Mouse (Mus musculus) small intestine, adult 2 months (tissue): ENCODE results near the gene Rnf123. TPM values are rescaled to one million over a fixed set of nuclear protein-coding genes. Genes with fewer than 3 reads are reported as not detected.
A peak's percentile ranks its signal among the peaks of the same experiment; 100 is the strongest.

ENCODE experiments used
- H3K27ac ChIP-seq: fragments of 200-500 bp; 2 replicates; pipeline ENCODE4 v1.5.1; 2012; ENCODE audit warnings: low read depth, low read length, control low read depth, inconsistent platforms; ENCODE audit not compliant: insufficient read depth
- H3K27me3 ChIP-seq: fragments of 200-500 bp; 2 replicates; pipeline ENCODE4 v1.6.1; 2012; ENCODE audit warnings: mild to moderate bottlenecking, moderate library complexity, low read length, inconsistent platforms; ENCODE audit not compliant: control insufficient read depth, insufficient read depth
- H3K36me3 ChIP-seq: fragments of 200-500 bp; 2 replicates; pipeline ENCODE4 v1.6.1; 2012; ENCODE audit warnings: mild to moderate bottlenecking, low read length, control low read depth, inconsistent platforms; ENCODE audit not compliant: control insufficient read depth, insufficient read depth
- H3K4me1 ChIP-seq: fragments of 200-500 bp; 2 replicates; pipeline ENCODE4 v1.6.1; 2012; ENCODE audit warnings: low read length, inconsistent platforms, mixed read lengths; ENCODE audit not compliant: control insufficient read depth, insufficient read depth, insufficient read length
- H3K4me3 ChIP-seq: fragments of 200-500 bp; 2 replicates; pipeline ENCODE4 v1.5.1; 2012; ENCODE audit warnings: low read depth, mild to moderate bottlenecking, control low read depth, inconsistent platforms, low read length, moderate library complexity
- CTCF ChIP-seq: fragments of 200-500 bp; IDR thresholded peaks from 2 replicates; pipeline ENCODE4 v1.5.1; 2012; ENCODE audit warnings: low read depth, mild to moderate bottlenecking, control low read depth, inconsistent platforms, low read length, moderate library complexity, mixed read lengths; ENCODE audit not compliant: insufficient replicate concordance, insufficient read length; ENCODE audit errors: extremely low read depth
- POLR2A ChIP-seq: fragments of 200-500 bp; IDR thresholded peaks from 2 replicates; pipeline ENCODE4 v1.6.1; 2012; ENCODE audit warnings: low read depth, mild to moderate bottlenecking, control low read depth, inconsistent platforms, low read length, moderate library complexity
- WGBS: fragments of 180-500 bp; shearing (Covaris S2); methylation state at CpG from one replicate; pipeline ENCODE4 v1.1.7; 2018; 5-methylcytosine and 5-hydroxymethylcytosine counted together
- polyA plus RNA-seq: library from polyadenylated mRNA; depleted of rRNA; stranded (reverse); fragments of >200 nt; gene quantifications from 2 replicates; pipeline ENCODE4 v1.2.3, GENCODE M21; 2012

Rnf123 gene
- polyA plus RNA-seq, 1 experiment: 86.7 TPM

DNA sequence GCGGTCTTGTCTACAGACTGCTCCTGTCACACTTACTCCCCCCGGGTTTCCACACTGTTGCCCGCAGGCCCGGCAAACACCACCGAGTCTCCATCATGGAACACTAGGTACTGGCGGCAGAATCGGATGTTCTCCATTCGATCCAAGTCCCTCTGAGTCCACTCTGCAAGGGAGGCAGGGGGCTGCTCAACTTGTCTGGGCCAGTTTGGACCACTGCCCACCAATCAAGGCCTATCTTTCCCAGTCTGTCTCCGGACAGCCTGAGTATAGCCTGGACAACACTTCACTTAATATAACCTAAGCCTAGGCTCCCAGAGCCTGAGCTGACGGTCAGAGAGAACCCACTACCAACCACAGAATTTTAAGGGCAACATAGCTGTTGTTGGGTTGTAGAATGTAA, 10.4 kb upstream of the Rnf123 start:
- Histone ChIP-seq H3K4me3 (peak overlapping the region; percentile 94), H3K4me1 (peaks cover 5% of the 10 kb centered on the region), H3K27ac (no peak overlapping the region), H3K27me3 (no peaks in the 10 kb centered on the region), H3K36me3 (peaks cover 43% of the 10 kb centered on the region)
- WGBS: 57% methylated on average over 10 of the region's 10 CpGs
- TF ChIP-seq CTCF (no peak), POLR2A (no peak)

DNA sequence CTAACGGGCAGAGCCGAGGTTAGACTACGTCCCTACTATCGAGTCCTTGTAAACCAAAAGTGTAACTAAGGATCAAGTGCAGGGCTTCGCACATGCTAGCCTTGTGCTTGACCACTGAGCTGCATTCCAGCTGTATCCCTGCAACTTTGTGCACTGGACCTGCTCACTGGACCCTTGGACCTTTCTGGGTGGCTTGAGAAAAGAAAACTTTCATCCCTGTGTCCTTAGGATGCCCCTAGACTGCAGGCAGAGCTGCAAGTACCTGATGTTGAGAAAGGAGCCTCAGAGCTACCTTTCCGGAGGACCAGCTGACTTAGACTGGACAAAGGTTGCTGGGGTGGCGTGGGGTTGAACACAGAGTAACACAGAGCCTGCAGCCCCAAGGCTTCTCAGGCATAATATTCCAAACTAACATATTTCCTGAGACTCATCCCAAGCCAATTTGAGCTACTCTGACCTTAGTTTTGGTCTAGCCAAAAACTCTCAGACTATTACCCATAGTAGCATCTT, 7.5 kb upstream of the Rnf123 start:
- 96% methylated on average over 7 of the region's 7 CpGs for WGBS
- Histone ChIP-seq H3K36me3 (peaks cover 69% of the 10 kb centered on the region), H3K4me3 (no peak overlapping the region), H3K27me3 (no peaks in the 10 kb centered on the region), H3K27ac (no peak overlapping the region), H3K4me1 (peaks cover 5% of the 10 kb centered on the region)
- no peak for TF ChIP-seq POLR2A
- no peak for TF ChIP-seq CTCF

DNA sequence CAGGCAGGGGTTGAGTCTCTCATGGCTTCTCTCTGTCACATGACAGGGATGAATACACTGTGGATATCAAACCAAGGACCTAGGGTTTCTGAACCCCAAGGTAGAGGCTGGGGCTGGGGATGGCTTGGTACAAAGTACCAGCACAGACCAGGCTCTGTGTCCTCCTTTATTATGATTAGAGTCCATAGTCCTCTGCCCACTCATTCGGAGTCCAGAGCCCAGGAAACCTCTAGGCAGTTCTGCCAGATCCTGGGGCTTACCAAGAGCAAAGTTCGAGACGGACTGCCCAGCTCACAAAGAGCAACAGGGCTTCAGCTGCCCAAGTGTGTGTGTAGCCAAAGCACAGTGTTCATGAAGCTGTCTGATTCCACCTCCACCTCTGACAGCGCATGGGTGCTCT, 2.1 kb upstream of the Rnf123 start:
- Histone ChIP-seq H3K36me3 (peaks cover 58% of the 10 kb centered on the region), H3K27ac (peak overlapping the region; percentile 81), H3K4me3 (no peak overlapping the region), H3K27me3 (no peaks in the 10 kb centered on the region), H3K4me1 (peaks cover 25% of the 10 kb centered on the region)
- TF ChIP-seq POLR2A: no peak
- TF ChIP-seq CTCF: no peak
- whole genome bisulfite sequencing: 73% methylated on average over 4 of the region's 4 CpGs

DNA sequence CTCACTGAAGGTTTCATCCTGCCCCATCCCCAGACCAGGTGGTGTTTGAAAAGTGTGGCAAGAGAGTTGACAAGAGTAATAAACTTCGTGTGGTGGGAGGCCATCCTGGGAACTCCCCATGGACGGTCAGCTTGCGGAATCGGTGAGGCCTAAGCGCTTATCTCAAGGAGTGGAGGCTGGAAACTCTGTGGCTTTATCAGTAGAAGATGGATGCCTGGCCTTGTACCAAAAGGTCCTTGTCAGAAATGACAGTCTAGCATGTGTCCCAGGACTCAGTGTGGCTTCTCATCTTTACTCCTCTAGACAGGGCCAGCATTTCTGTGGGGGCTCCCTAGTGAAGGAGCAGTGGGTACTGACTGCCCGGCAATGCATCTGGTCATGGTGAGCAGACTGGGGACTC, 415 bp upstream of the Rnf123 start:
- Histone ChIP-seq H3K36me3 (peaks cover 42% of the 10 kb centered on the region), H3K27me3 (no peaks in the 10 kb centered on the region), H3K4me1 (peaks cover 29% of the 10 kb centered on the region), H3K27ac (no peak overlapping the region), H3K4me3 (no peak overlapping the region)
- WGBS: 61% methylated on average over 6 of the region's 6 CpGs
- TF ChIP-seq POLR2A: no peak
- TF ChIP-seq CTCF: no peak

DNA sequence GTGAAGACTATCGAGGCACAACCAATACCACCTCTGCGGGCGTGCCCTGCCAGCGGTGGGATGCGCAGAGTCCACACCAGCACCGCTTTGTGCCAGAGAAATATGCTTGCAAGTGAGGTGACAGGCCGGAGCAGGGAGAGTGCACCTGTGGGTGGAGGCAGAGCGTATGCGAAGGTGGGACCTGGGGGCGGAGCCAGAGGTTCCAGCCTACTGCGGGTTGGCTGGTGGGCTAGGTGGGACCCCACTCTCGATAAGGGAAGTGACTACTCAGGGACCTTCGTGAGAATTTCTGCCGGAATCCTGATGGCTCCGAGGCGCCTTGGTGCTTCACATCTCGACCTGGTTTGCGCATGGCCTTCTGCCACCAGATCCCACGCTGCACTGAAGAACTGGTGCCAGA, 597 bp downstream of the Rnf123 start:
- Histone ChIP-seq H3K4me3 (peak overlapping the region; percentile 29), H3K4me1 (peaks cover 37% of the 10 kb centered on the region), H3K36me3 (peaks cover 34% of the 10 kb centered on the region), H3K27ac (no peak overlapping the region), H3K27me3 (no peaks in the 10 kb centered on the region)
- TF ChIP-seq CTCF (no peak), POLR2A (no peak)
- 9% methylated on average over 19 of the region's 19 CpGs for WGBS

DNA sequence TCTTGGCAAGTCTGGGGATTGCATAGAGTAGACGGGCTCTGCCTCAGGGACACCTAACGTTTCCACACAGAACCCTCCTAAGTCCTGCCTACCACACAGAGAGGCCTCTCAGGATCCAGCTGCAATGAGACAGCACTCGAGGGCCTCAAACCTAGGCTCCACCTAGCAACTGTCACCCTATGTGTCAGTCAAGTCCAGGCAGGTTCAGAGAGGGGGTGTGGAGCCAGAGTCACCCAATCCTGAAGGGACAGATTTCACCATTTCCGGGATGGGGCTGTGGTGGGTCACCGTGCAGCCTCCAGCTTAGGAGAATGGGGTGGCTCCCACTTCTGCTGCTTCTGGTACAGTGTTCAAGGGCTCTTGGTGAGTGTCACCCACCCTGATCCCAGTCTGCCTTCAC, 3.0 kb downstream of the Rnf123 start, which contains the start of gene Mst1:
TSS of gene Mst1 (plus strand) at position 269 of the 400 bp plus-strand sequence.
- Histone ChIP-seq H3K4me1 (peaks cover 34% of the 10 kb centered on the region), H3K4me3 (peak within 1 kb of the TSS; percentile 78), H3K27me3 (no peaks in the 10 kb centered on the region), H3K36me3 (peaks cover 17% of the 10 kb centered on the region), H3K27ac (peak within 1 kb of the TSS; percentile 25; the same call in 1 of the 2 replicates)
- no peak for TF ChIP-seq POLR2A
- no peak for TF ChIP-seq CTCF
- WGBS: 84% methylated on average over 5 of the region's 5 CpGs

DNA sequence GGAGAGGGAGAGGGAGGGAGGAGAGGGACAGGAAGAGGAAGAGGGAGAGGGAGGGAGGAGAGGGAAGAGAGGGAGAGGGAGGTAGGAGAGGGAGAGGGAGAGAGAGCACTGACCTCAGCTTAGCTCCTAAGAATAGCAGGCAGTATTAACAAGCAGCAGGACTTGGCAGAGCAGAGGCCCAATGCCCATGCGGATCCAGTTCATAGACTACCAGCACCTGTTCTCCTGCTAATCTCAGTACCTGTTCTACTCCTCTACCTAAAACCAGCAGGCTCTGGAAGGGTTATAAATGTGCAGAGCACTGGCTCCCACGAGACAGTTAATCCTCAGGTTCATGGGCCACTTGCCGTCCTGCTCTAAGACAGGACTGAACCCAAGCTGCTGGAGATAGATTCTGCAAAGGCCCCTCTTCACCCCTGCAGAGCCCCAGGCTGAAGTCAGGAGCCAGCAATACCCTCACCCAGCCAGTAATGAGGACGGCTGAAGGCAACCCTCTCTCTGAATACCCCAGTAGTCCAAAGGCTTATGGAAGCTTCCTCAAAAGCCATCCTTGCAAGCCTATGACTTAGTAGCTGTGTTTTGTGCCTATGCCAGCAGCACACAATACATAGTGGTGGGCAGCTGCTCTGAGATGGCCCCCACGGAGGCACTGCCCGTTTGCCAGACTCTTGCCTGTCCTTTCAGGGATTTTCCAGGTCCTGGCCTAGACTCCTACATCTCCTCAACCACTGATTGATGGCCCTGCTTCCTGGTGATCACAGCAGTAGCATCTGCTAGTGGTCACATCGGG, 9.8 kb downstream of the Rnf123 start:
- Histone ChIP-seq H3K27ac (no peak overlapping the region), H3K4me1 (peaks cover 7% of the 10 kb centered on the region; the same call in 1 of the 2 replicates)
- WGBS: 68% methylated on average over 7 of the region's 7 CpGs

More for the DNA sequence above, 9.8 kb downstream of the Rnf123 start:
- Histone ChIP-seq H3K36me3 (peaks cover 26% of the 10 kb centered on the region), H3K4me3 (no peak overlapping the region), H3K27me3 (no peaks in the 10 kb centered on the region)
- no peak for TF ChIP-seq POLR2A
- TF ChIP-seq CTCF: no peak
